Mouse (Mus musculus) olfactory bulb, adult 2 months (tissue): ENCODE measurements at regions not wholly inside any gene's neighbourhood (a gene's known extent, or its start where the extent isn't known, plus 50 kb on each side); places are given as distances from the start of the nearest gene placed in this dataset.

ENCODE experiments used
- H3K27ac ChIP-seq: fragments of 200-500 bp; 2 replicates; pipeline ENCODE4 v1.5.1; 2012; ENCODE audit warnings: low read depth, low read length; ENCODE audit not compliant: insufficient read depth
- H3K4me1 ChIP-seq: fragments of 200-500 bp; 2 replicates; pipeline ENCODE4 v1.6.1; 2012; ENCODE audit warnings: low read length; ENCODE audit not compliant: control insufficient read depth, insufficient read depth
- H3K4me3 ChIP-seq: fragments of 200-500 bp; 2 replicates; pipeline ENCODE4 v1.5.1; 2012; ENCODE audit warnings: mild to moderate bottlenecking, low read depth, low read length, moderate library complexity; ENCODE audit not compliant: insufficient read depth
- CTCF ChIP-seq: fragments of 200-500 bp; IDR thresholded peaks from 2 replicates; pipeline ENCODE4 v1.5.1; 2012; ENCODE audit warnings: low read depth, mild to moderate bottlenecking, low read length, moderate library complexity; ENCODE audit not compliant: insufficient read depth
- POLR2A ChIP-seq: fragments of 200-500 bp; IDR thresholded peaks from 2 replicates; pipeline ENCODE4 v1.6.1; 2012; ENCODE audit warnings: mild to moderate bottlenecking, low read depth, low read length, moderate library complexity; ENCODE audit not compliant: insufficient read depth
- WGBS: fragments of 180-500 bp; shearing (Covaris S2); methylation state at CpG from one replicate; pipeline ENCODE4 v1.1.7; 2018; 5-methylcytosine and 5-hydroxymethylcytosine counted together

- Histone ChIP-seq H3K27ac (no peak overlapping the region), H3K4me3 (no peak overlapping the region), H3K4me1 (peaks cover 5% of the 10 kb centered on the region)
- WGBS: 82% methylated on average over 5 of the region's 5 CpGs
- no peak for TF ChIP-seq POLR2A
- TF ChIP-seq CTCF: no peak
Measured at GRCm38 (mm10) chr16:24222759-24223526, 170.4 kb upstream of the Lpp start.

- WGBS: 93% methylated on average over 3 of the region's 3 CpGs
- Histone ChIP-seq H3K4me1 (peaks cover 5% of the 10 kb centered on the region), H3K4me3 (no peak overlapping the region), H3K27ac (no peak overlapping the region)
- TF ChIP-seq POLR2A (no peak), CTCF (no peak)
Measured at GRCm38 (mm10) chr16:24221992-24222391, 171.3 kb upstream of the Lpp start.

GRCm38 (mm10) chr16:24220613-24221012, 172.7 kb upstream of the Lpp start:
- 96% methylated on average over 3 of the region's 3 CpGs for WGBS
- no peak overlapping the region for H3K4me3 ChIP-seq
- TF ChIP-seq POLR2A (no peak), CTCF (no peak)
- peaks cover 8% of the 10 kb centered on the region for H3K4me1 ChIP-seq
- no peak overlapping the region for H3K27ac ChIP-seq

- Histone ChIP-seq H3K4me3 (no peak overlapping the region), H3K4me1 (peaks cover 8% of the 10 kb centered on the region), H3K27ac (no peak overlapping the region)
- TF ChIP-seq CTCF (no peak), POLR2A (no peak)
- WGBS: 91% methylated on average over 9 of the region's 9 CpGs
Measured at GRCm38 (mm10) chr16:24219691-24220090, 173.6 kb upstream of the Lpp start.

GRCm38 (mm10) chr16:24218850-24219185, 174.5 kb upstream of the Lpp start:
- TF ChIP-seq CTCF (no peak), POLR2A (no peak)
- H3K27ac ChIP-seq: no peak overlapping the region
- WGBS: 58% methylated on average over 4 of the region's 4 CpGs
- H3K4me3 ChIP-seq: no peak overlapping the region
- peaks cover 8% of the 10 kb centered on the region for H3K4me1 ChIP-seq

GRCm38 (mm10) chr16:24218162-24218849, 175.0 kb upstream of the Lpp start:
- 70% methylated on average over 14 of the region's 14 CpGs for WGBS
- Histone ChIP-seq H3K4me1 (peaks cover 8% of the 10 kb centered on the region), H3K27ac (no peak overlapping the region), H3K4me3 (no peak overlapping the region)
- TF ChIP-seq CTCF (no peak), POLR2A (no peak)

GRCm38 (mm10) chr16:24216828-24217227, 176.5 kb upstream of the Lpp start:
- Histone ChIP-seq H3K4me3 (no peak overlapping the region), H3K27ac (no peak overlapping the region), H3K4me1 (peaks cover 8% of the 10 kb centered on the region)
- TF ChIP-seq CTCF (no peak), POLR2A (no peak)
- 87% methylated on average over 5 of the region's 5 CpGs for WGBS

GRCm38 (mm10) chr16:24215353-24215752, 178.0 kb upstream of the Lpp start:
- WGBS: 93% methylated on average over 8 of the region's 8 CpGs
- peaks cover 8% of the 10 kb centered on the region for H3K4me1 ChIP-seq
- no peak for TF ChIP-seq CTCF
- no peak for TF ChIP-seq POLR2A
- no peak overlapping the region for H3K4me3 ChIP-seq
- no peak overlapping the region for H3K27ac ChIP-seq

GRCm38 (mm10) chr16:24213577-24213976, 179.7 kb upstream of the Lpp start:
- 84% methylated on average over 3 of the region's 3 CpGs for WGBS
- peaks cover 8% of the 10 kb centered on the region for H3K4me1 ChIP-seq
- no peak overlapping the region for H3K4me3 ChIP-seq
- H3K27ac ChIP-seq: no peak overlapping the region
- TF ChIP-seq POLR2A: no peak

GRCm38 (mm10) chr16:24212702-24213101, 180.6 kb upstream of the Lpp start:
- WGBS: 92% methylated on average over 2 of the region's 2 CpGs
- Histone ChIP-seq H3K4me3 (no peak overlapping the region), H3K4me1 (peaks cover 3% of the 10 kb centered on the region; the same call in 1 of the 2 replicates), H3K27ac (no peak overlapping the region)
- no peak for TF ChIP-seq POLR2A
- TF ChIP-seq CTCF: no peak
